Mouse (Mus musculus) stomach, postnatal 0 days (tissue): ENCODE measurements around the gene Uqcr10. TPM values are rescaled to one million over a fixed set of nuclear protein-coding genes. Genes with fewer than 3 reads are reported as not detected.

Experiments used
- ATAC-seq: fragments of 200-750 bp; cut with Nextera tagmentation; 2 replicates; pipeline ENCODE4 v1.8.0; 2017; ENCODE audit not compliant: low FRiP score, low TSS enrichment
- DNase-seq: peaks from one replicate; pipeline ENCODE4 v3.0.0-alpha.2; 2016; ENCODE audit warnings: low spot score
- H3K27ac ChIP-seq: fragments of 300-500 bp; sonication (generic); replicated peaks from 2 replicates; pipeline ENCODE4 v1.5.1; 2014; ENCODE audit warnings: mild to moderate bottlenecking, control low read depth
- H3K27me3 ChIP-seq: fragments of 300-500 bp; sonication (generic); 2 replicates; pipeline ENCODE4 v1.6.1; 2014; ENCODE audit warnings: low read length; ENCODE audit not compliant: control insufficient read depth, insufficient read depth
- H3K36me3 ChIP-seq: fragments of 300-500 bp; sonication (generic); 2 replicates; pipeline ENCODE4 v1.6.1; 2014; ENCODE audit warnings: low read length, mixed read lengths; ENCODE audit not compliant: control insufficient read depth, insufficient read depth
- H3K4me1 ChIP-seq: fragments of 300-500 bp; sonication (generic); replicated peaks from 2 replicates; pipeline ENCODE4 v1.6.1; 2014; ENCODE audit warnings: antibody characterized with exemption; ENCODE audit not compliant: control insufficient read depth, insufficient read depth
- H3K4me2 ChIP-seq: fragments of 300-500 bp; sonication (generic); replicated peaks from 2 replicates; pipeline ENCODE4 v1.6.1; 2014; ENCODE audit warnings: low read depth, mild to moderate bottlenecking, control low read depth, moderate library complexity
- H3K4me3 ChIP-seq: fragments of 300-500 bp; sonication (generic); 2 replicates; pipeline ENCODE4 v1.5.1; 2014; ENCODE audit warnings: low read depth, low read length, control low read depth
- H3K9ac ChIP-seq: fragments of 300-500 bp; sonication (generic); 2 replicates; pipeline ENCODE4 v1.6.1; 2014; ENCODE audit warnings: mild to moderate bottlenecking, low read length, control low read depth, mixed read lengths
- H3K9me3 ChIP-seq: fragments of 300-500 bp; sonication (generic); 2 replicates; pipeline ENCODE4 v1.6.1; 2016; ENCODE audit warnings: low read length; ENCODE audit not compliant: control insufficient read depth
- CTCF ChIP-seq: IDR thresholded peaks from 2 replicates; pipeline ENCODE4 v1.5.1; 2016; ENCODE audit warnings: antibody characterized with exemption, low read depth, mild to moderate bottlenecking, moderate library complexity
- EP300 ChIP-seq: optimal IDR thresholded peaks from 2 replicates; pipeline ENCODE3; 2016; ENCODE audit warnings: antibody characterized with exemption
- WGBS: fragments of 180-500 bp; shearing (Covaris S2); extraction: QIAGEN DNeasy Blood & Tissue Kit; methylation state at CpG from one replicate; pipeline ENCODE4 v1.1.7; 2014; 5-methylcytosine and 5-hydroxymethylcytosine counted together
- polyA plus RNA-seq: library from polyadenylated mRNA; unstranded; fragments of >200 nt; fragmentation: Nextera tagmentation; extraction: Ambion mirVana; gene quantifications from 2 replicates; pipeline ENCODE4 v1.2.1, GENCODE M21; 2015

The Uqcr10 gene
- 1,477 and 1,517 TPM in 2 replicates for polyA plus RNA-seq

DNA sequence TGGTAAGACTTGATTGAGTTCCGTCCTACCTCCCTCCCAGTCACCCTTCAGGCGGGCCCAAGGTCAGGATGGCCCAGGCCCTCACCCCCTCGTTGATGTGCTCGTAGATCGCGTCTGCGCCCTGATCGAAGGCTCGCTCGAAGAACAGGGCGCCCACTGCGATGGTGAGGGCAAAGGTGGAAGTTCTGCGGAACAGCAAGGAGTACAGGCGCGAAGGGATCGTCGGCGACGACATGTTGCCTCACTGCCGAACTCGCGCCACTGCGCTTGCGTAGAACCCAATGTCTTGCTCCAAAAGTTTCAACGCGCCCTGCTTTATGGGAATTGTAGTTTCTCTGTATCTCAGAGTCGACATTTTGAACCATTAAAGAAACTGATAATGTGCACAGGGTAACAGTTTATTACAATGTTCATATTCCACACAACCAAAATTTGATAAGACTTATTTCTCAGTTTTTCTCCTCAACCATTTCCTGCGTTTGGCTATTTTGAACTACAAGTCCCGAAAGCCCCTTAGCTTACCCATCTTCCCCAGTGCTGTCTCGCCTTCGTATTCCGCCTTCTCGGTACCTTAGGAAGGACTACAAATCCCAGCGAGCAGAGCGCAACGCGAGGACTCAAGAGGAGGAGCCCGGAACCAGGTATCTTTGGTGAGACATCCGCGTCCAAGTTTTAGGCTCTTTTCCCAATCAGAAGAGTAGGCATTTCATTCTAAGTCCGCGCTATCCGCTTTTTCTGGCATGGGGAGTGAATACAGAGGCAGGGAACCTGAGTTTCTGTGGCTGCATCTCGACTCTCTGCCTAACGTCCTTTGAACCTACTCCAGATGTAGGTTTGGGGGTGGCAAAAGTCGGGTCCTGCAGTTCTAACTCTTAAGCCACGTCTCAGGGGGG lies at the start of gene Uqcr10, which contains the start of gene Zmat5:
Gene Uqcr10, minus strand, starts transcription at position 271 of the 893 bp plus-strand sequence.
Gene Zmat5, plus strand, starts transcription at position 607 of the 893 bp plus-strand sequence.
- H3K27me3 ChIP-seq: no peaks in the 10 kb centered on the region
- TF ChIP-seq EP300 (no peak), CTCF (no peak; the same call in 1 of the 2 replicates)
- under 1% methylated on average over 47 of the region's 47 CpGs for WGBS
- H3K4me3 ChIP-seq: peak within 1 kb of the TSS; percentile 82
- H3K9me3 ChIP-seq: no peaks in the 10 kb centered on the region
- DNase-seq: peak; percentile 93
- H3K4me1 ChIP-seq: no peaks in the 10 kb centered on the region
- H3K9ac ChIP-seq: peak within 1 kb of the TSS; percentile 91
- H3K4me2 ChIP-seq: peak within 1 kb of the TSS; percentile 93
- peak; percentile 94 for ATAC-seq
- H3K27ac ChIP-seq: peak within 1 kb of the TSS; percentile 81
- H3K36me3 ChIP-seq: peaks cover 6% of the 10 kb centered on the region; the same call in 1 of the 2 replicates

GRCm38 (mm10) chr11:4752836-4753235 lies 48.7 kb upstream of the Uqcr10 start:
- Histone ChIP-seq H3K9ac (no peak overlapping the region), H3K4me2 (no peak overlapping the region), H3K36me3 (no peaks in the 10 kb centered on the region), H3K27ac (no peak overlapping the region), H3K27me3 (peaks cover 9% of the 10 kb centered on the region; the same call in 1 of the 2 replicates), H3K4me1 (no peaks in the 10 kb centered on the region), H3K4me3 (no peak overlapping the region), H3K9me3 (no peaks in the 10 kb centered on the region; the same call in 1 of the 2 replicates)
- ATAC-seq: no peak
- no peak for TF ChIP-seq CTCF
- no peak for TF ChIP-seq EP300
- 55% methylated on average over 10 of the region's 10 CpGs for WGBS
- DNase-seq: no peak

DNA sequence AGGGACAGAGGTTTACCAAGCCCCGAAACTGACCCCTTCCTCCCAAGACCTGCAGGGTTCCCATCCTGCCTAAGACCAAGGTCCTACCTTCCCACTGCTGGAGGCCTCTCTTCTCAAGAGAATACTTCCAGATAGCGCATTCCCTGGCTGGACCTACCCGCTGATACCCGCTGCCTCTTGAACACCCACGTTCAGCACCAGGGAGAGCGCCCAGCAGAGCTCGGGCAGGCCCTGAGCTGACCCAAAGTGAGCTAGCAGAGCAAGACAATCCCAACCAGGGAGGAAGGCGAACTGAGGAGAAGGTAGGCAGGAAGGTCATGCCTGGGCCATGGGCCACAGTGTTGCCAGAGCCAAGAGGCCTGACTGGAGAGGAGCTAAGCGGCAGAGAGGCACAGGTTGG lies 46.1 kb upstream of the Uqcr10 start:
- peaks cover 23% of the 10 kb centered on the region; the same call in 1 of the 2 replicates for H3K27me3 ChIP-seq
- 5% methylated on average over 9 of the region's 9 CpGs for WGBS
- no peaks in the 10 kb centered on the region; the same call in 1 of the 2 replicates for H3K9me3 ChIP-seq
- no peak overlapping the region for H3K27ac ChIP-seq
- H3K4me2 ChIP-seq: no peak overlapping the region
- DNase-seq: peak; percentile 89
- no peaks in the 10 kb centered on the region for H3K36me3 ChIP-seq
- TF ChIP-seq CTCF (0 out of 2 replicates have a peak, but pooled peaks have one; percentile 6), EP300 (no peak)
- H3K4me3 ChIP-seq: no peak overlapping the region
- H3K9ac ChIP-seq: no peak overlapping the region
- peak; percentile 46 for ATAC-seq
- peaks cover 5% of the 10 kb centered on the region; the same call in 1 of the 2 replicates for H3K4me1 ChIP-seq

DNA sequence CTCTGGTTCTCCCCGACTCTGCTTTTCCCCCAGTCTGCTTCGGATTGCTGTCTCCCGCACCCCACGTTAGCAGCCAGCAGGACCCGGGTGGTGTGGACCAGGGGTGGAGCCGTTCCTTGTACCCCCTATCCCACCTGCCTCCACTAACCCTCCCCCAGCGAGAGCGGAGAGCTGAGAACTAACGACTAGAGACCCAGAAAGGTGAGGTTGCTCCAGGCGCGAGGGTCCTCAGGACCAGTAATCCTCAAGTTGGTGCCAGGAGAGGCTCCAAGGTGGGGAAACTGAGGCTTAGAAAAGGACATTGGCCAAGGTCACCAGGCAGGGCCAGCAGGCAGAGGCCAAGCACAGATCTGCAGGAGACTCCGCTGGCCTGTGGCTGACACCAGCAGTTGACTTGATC lies 43.1 kb upstream of the Uqcr10 start:
- Histone ChIP-seq H3K27ac (no peak overlapping the region), H3K36me3 (no peaks in the 10 kb centered on the region), H3K9me3 (no peaks in the 10 kb centered on the region), H3K27me3 (peaks cover 29% of the 10 kb centered on the region; the same call in 1 of the 2 replicates), H3K4me1 (peaks cover 5% of the 10 kb centered on the region; the same call in 1 of the 2 replicates), H3K4me2 (peak overlapping the region; percentile 86), H3K4me3 (0 out of 2 replicates have a peak overlapping the region, but pooled peaks have one; percentile 10), H3K9ac (no peak overlapping the region)
- WGBS: 2% methylated on average over 12 of the region's 12 CpGs
- no peak for ATAC-seq
- no peak for DNase-seq
- TF ChIP-seq EP300 (no peak), CTCF (no peak)

- Histone ChIP-seq H3K36me3 (no peaks in the 10 kb centered on the region), H3K9me3 (no peaks in the 10 kb centered on the region), H3K4me3 (peak within 1 kb of the TSS; percentile 42), H3K4me2 (peak within 1 kb of the TSS; percentile 86), H3K27ac (no peak within 1 kb of the TSS), H3K9ac (no peak within 1 kb of the TSS), H3K27me3 (peaks cover 29% of the 10 kb centered on the region; the same call in 1 of the 2 replicates), H3K4me1 (peaks cover 5% of the 10 kb centered on the region; the same call in 1 of the 2 replicates)
- no peak for ATAC-seq
- DNase-seq: no peak
- TF ChIP-seq CTCF: no peak
- no peak for TF ChIP-seq EP300
- 2% methylated on average over 19 of the region's 73 CpGs for WGBS
Measured at GRCm38 (mm10) chr11:4746733-4747132, 42.6 kb upstream of the Uqcr10 start, which contains the start of gene Cabp7. TSS of gene Cabp7 (minus strand) at chr11:4746778.
